Mouse (Mus musculus) heart, embryonic 14.5 days (tissue): Measurements from ENCODE around the gene Coq10a. TPM values are rescaled to one million over a fixed set of nuclear protein-coding genes. Genes with fewer than 3 reads are reported as not detected.
A peak's percentile ranks its signal among the peaks of the same experiment; 100 is the strongest.

Source experiments
- ATAC-seq: fragments of 200-750 bp; cut with Nextera tagmentation; 2 replicates; pipeline ENCODE4 v1.8.0; 2017; ENCODE audit warnings: low read depth, moderate TSS enrichment; ENCODE audit not compliant: insufficient number of reproducible peaks, insufficient read depth, low FRiP score
- H3K27ac ChIP-seq, 2 experiments: fragments of 200-500 bp in 1 of 2; fragments of 300-500 bp in 1 of 2; sonication (generic) in 1 of 2; replicated peaks in 1 of 2; 2 replicates each; pipeline ENCODE4 v1.5.1; 2012 to 2014; ENCODE audit warnings: low read depth in 2 of 2, low read length in 2 of 2, control low read depth in 1 of 2, mild to moderate bottlenecking in 1 of 2, mixed read lengths in 1 of 2; ENCODE audit not compliant: control insufficient read depth in 1 of 2, insufficient read depth in 1 of 2
- H3K27me3 ChIP-seq: fragments of 300-500 bp; sonication (generic); 2 replicates; pipeline ENCODE4 v1.6.1; 2014; ENCODE audit warnings: mild to moderate bottlenecking, low read length, control low read depth; ENCODE audit not compliant: control insufficient read depth, insufficient read depth
- H3K36me3 ChIP-seq: fragments of 300-500 bp; sonication (generic); 2 replicates; pipeline ENCODE4 v1.6.1; 2014; ENCODE audit warnings: mild to moderate bottlenecking, control low read depth, low read length, mixed read lengths; ENCODE audit not compliant: control insufficient read depth, insufficient read depth
- H3K4me1 ChIP-seq, 2 experiments: fragments of 200-500 bp in 1 of 2; fragments of 300-500 bp in 1 of 2; sonication (generic) in 1 of 2; 2 replicates each; pipeline ENCODE4 v1.6.1; 2012 to 2014; ENCODE audit warnings: low read length in 2 of 2, control low read depth in 1 of 2, mixed read lengths in 1 of 2; ENCODE audit not compliant: control insufficient read depth in 2 of 2, insufficient read depth in 2 of 2
- H3K4me2 ChIP-seq: fragments of 300-500 bp; sonication (generic); 2 replicates; pipeline ENCODE4 v1.6.1; 2014; ENCODE audit warnings: mild to moderate bottlenecking, low read length
- H3K4me3 ChIP-seq, 2 experiments: fragments of 200-500 bp in 1 of 2; fragments of 300-500 bp in 1 of 2; sonication (generic) in 1 of 2; 2 replicates each; pipeline ENCODE4 v1.5.1; 2012 to 2014; ENCODE audit warnings: low read length in 2 of 2, mild to moderate bottlenecking in 2 of 2, control low read depth in 1 of 2, low read depth in 1 of 2, moderate library complexity in 1 of 2; ENCODE audit not compliant: control insufficient read depth in 1 of 2, insufficient read depth in 1 of 2
- H3K9ac ChIP-seq: fragments of 300-500 bp; sonication (generic); 2 replicates; pipeline ENCODE4 v1.6.1; 2014; ENCODE audit warnings: mild to moderate bottlenecking, low read length
- H3K9me3 ChIP-seq: fragments of 300-500 bp; sonication (generic); 2 replicates; pipeline ENCODE4 v1.6.1; 2016; ENCODE audit warnings: low read length, control low read depth; ENCODE audit not compliant: control insufficient read depth
- WGBS: fragments of 180-500 bp; shearing (Covaris S2); extraction: QIAGEN DNeasy Blood & Tissue Kit; methylation state at CpG from one replicate; pipeline ENCODE4 v1.1.7; 2014; 5-methylcytosine and 5-hydroxymethylcytosine counted together
- polyA plus RNA-seq: library from polyadenylated mRNA; unstranded; fragments of >200 nt; fragmentation: Nextera tagmentation; extraction: Ambion mirVana; gene quantifications from 2 replicates; pipeline ENCODE4 v1.2.1, GENCODE M21; 2014

Gene Coq10a
- polyA plus RNA-seq, 1 experiment from 2014 or later, result 23.5 TPM

DNA sequence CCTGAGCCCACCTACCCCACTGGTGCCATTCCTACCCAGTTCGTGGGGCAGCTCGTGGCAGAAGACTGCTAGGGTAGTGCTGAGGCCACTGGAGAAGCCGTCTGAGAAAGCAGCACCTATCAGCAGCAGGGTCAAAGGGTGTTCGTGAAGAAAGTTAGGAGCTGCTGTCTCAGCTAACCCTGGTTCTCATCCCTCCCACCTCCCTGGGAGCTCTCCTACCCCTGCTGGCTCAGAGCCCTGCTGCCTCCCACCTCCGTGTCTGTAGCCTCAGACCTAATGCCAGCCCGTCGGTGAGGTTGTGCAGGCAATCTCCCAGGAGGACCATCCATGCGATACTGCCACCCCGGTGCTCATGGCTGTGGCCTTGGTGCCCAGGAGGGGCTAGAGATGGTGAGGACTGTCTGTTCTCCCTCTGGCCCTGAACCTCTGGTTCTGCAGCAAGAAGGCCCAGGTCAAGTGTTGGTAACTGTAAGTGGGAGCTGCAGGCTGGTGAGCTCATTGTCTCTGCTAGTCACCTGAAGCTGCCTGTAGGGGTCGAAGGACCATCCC is 28.0 kb upstream of the Coq10a start:
- ATAC-seq, result no peak
- no peaks in the 10 kb centered on the region for H3K9me3 ChIP-seq
- peaks cover 0 to 4% of the 10 kb centered on the region in 2 experiments; a peak in 2 of 4 replicates for H3K4me1 ChIP-seq
- no peak overlapping the region for H3K27ac ChIP-seq
- H3K4me3 ChIP-seq, result no peak overlapping the region
- WGBS, result 53% methylated on average over 10 of the region's 10 CpGs
- no peak overlapping the region for H3K9ac ChIP-seq
- no peaks in the 10 kb centered on the region for H3K27me3 ChIP-seq
- H3K36me3 ChIP-seq, result peaks cover 31% of the 10 kb centered on the region
- no peak overlapping the region for H3K4me2 ChIP-seq

- Histone ChIP-seq H3K4me1 (peaks cover 0 to 10% of the 10 kb centered on the region in 2 experiments; a peak in 2 of 4 replicates), H3K27me3 (no peaks in the 10 kb centered on the region), H3K9me3 (no peaks in the 10 kb centered on the region), H3K4me2 (no peak overlapping the region), H3K36me3 (peaks cover 37% of the 10 kb centered on the region), H3K4me3 (no peak overlapping the region), H3K9ac (no peak overlapping the region), H3K27ac (no peak overlapping the region)
- ATAC-seq, result no peak
- 50% methylated on average over 11 of the region's 11 CpGs for WGBS
Observed at GRCm38 (mm10) chr10:128396017-128396673, 27.3 kb upstream of the Coq10a start.

GRCm38 (mm10) chr10:128391850-128392249 is 23.1 kb upstream of the Coq10a start:
- WGBS, result 55% methylated on average over 6 of the region's 6 CpGs
- H3K4me2 ChIP-seq, result no peak overlapping the region
- H3K36me3 ChIP-seq, result peaks cover 80% of the 10 kb centered on the region
- H3K4me1 ChIP-seq, result peaks cover 0 to 13% of the 10 kb centered on the region in 2 experiments; a peak in 3 of 4 replicates
- H3K4me3 ChIP-seq, result no peak overlapping the region
- no peaks in the 10 kb centered on the region for H3K27me3 ChIP-seq
- H3K9ac ChIP-seq, result no peak overlapping the region
- ATAC-seq, result no peak
- H3K27ac ChIP-seq, result no peak overlapping the region
- no peaks in the 10 kb centered on the region for H3K9me3 ChIP-seq

- Histone ChIP-seq H3K4me2 (no peak overlapping the region), H3K4me3 (no peak overlapping the region), H3K27ac (no peak overlapping the region), H3K36me3 (peaks cover 88% of the 10 kb centered on the region), H3K9me3 (no peaks in the 10 kb centered on the region), H3K4me1 (peaks cover 0 to 13% of the 10 kb centered on the region in 2 experiments; a peak in 3 of 4 replicates), H3K27me3 (no peaks in the 10 kb centered on the region), H3K9ac (no peak overlapping the region)
- 92% methylated on average over 12 of the region's 12 CpGs for WGBS
- no peak for ATAC-seq
Observed at GRCm38 (mm10) chr10:128390366-128390765, 21.6 kb upstream of the Coq10a start.

- Histone ChIP-seq H3K9me3 (no peaks in the 10 kb centered on the region), H3K36me3 (peaks cover 96% of the 10 kb centered on the region), H3K4me2 (no peak overlapping the region), H3K27ac (peak overlapping the region in 1 of 2 experiments; percentile 14; a peak in 1 of 4 replicates), H3K4me1 (peaks cover 0 to 13% of the 10 kb centered on the region in 2 experiments; a peak in 3 of 4 replicates), H3K9ac (0 out of 2 replicates have a peak overlapping the region, but pooled peaks have one; percentile 21), H3K4me3 (no peak overlapping the region), H3K27me3 (no peaks in the 10 kb centered on the region)
- no peak for ATAC-seq
- 51% methylated on average over 6 of the region's 6 CpGs for WGBS
Observed at GRCm38 (mm10) chr10:128389570-128389969, 20.8 kb upstream of the Coq10a start.

- Histone ChIP-seq H3K4me2 (no peak overlapping the region), H3K9me3 (no peaks in the 10 kb centered on the region), H3K27me3 (no peaks in the 10 kb centered on the region), H3K4me3 (no peak overlapping the region), H3K4me1 (peaks cover 0 to 13% of the 10 kb centered on the region in 2 experiments; a peak in 3 of 4 replicates), H3K36me3 (peaks cover 100% of the 10 kb centered on the region), H3K9ac (no peak overlapping the region), H3K27ac (no peak overlapping the region)
- no peak for ATAC-seq
- 86% methylated on average over 14 of the region's 14 CpGs for WGBS
Observed at GRCm38 (mm10) chr10:128388941-128389340, 20.1 kb upstream of the Coq10a start.

DNA sequence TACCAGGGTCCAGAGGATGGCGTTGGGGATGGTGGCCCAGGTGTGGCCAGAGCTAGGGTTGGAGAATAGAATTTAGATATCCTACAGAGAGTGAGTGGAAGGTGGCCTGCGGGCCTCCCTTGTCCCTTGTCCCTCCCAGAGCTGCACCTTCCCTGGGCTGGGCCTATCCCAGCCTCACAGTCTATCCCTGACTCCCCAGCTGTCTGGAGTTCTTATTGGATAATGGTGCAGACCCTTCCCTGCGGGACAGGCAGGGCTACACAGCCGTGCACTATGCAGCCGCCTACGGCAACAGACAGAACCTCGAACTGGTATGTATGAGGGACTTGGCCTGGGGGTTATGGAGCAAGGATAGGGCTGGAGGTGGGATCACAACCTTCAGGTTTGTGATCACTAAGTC is 17.1 kb upstream of the Coq10a start:
- Histone ChIP-seq H3K4me3 (no peak overlapping the region), H3K9me3 (no peaks in the 10 kb centered on the region), H3K36me3 (peaks cover 99% of the 10 kb centered on the region), H3K4me2 (no peak overlapping the region), H3K9ac (no peak overlapping the region), H3K27me3 (no peaks in the 10 kb centered on the region), H3K27ac (no peak overlapping the region), H3K4me1 (peaks cover 0 to 3% of the 10 kb centered on the region in 2 experiments; a peak in 2 of 4 replicates)
- ATAC-seq, result no peak
- 91% methylated on average over 7 of the region's 7 CpGs for WGBS
